Mouse (Mus musculus): ENCODE measurements around the gene Wnt8b. TPM values are rescaled to one million over a fixed set of nuclear protein-coding genes. Genes with fewer than 3 reads are reported as not detected.

Wnt8b gene
- total and polyA plus RNA-seq, 2 experiments from 2014 or later: not detected

GRCm38 (mm10) chr19:44512601-44513000 lies 19.3 kb downstream of the Wnt8b start:
- H3K27me3 ChIP-seq (ENCODE audit: control insufficient read depth, insufficient read depth, low read length): peaks cover 69% of the 10 kb centered on the region
- no peak for TF ChIP-seq EP300 (IDR thresholded peaks at IDR 0.05; ENCODE audit: low read depth)
- TF ChIP-seq CTCF (IDR thresholded peaks at IDR 0.05; ENCODE audit: low read depth): no peak
- WGBS: 46% methylated on average over 5 of the region's 5 CpGs
- ATAC-seq (ENCODE audit: insufficient read depth, low read depth) (no peak), DNase-seq (ENCODE audit: low spot score) (no peak)
- no peak overlapping the region for H3K4me3 ChIP-seq (ENCODE audit: low read depth, low read length)
- H3K27ac ChIP-seq (ENCODE audit: low read depth): no peak overlapping the region
- H3K4me2 ChIP-seq (ENCODE audit: low read depth, low read length): no peak overlapping the region; the same call in 1 of the 2 replicates
- H3K36me3 ChIP-seq (replicated peaks; ENCODE audit: control insufficient read depth, insufficient read depth, low read length): no peaks in the 10 kb centered on the region
- H3K9me3 ChIP-seq (replicated peaks; ENCODE audit: control insufficient read depth, low read length): no peaks in the 10 kb centered on the region
- H3K4me1 ChIP-seq (ENCODE audit: control insufficient read depth, insufficient read depth): 0 out of 2 replicates have a peak, but pooled peaks cover 7% of the 10 kb centered on the region
- H3K9ac ChIP-seq (replicated peaks; ENCODE audit: low read depth, low read length): no peak overlapping the region

GRCm38 (mm10) chr19:44513054-44513833 lies 20.0 kb downstream of the Wnt8b start:
- H3K4me3 ChIP-seq (ENCODE audit: low read depth, low read length): no peak overlapping the region
- TF ChIP-seq CTCF (IDR thresholded peaks at IDR 0.05; ENCODE audit: low read depth) (no peak), EP300 (IDR thresholded peaks at IDR 0.05; ENCODE audit: low read depth) (no peak)
- H3K9me3 ChIP-seq (replicated peaks; ENCODE audit: control insufficient read depth, low read length): no peaks in the 10 kb centered on the region
- ATAC-seq (ENCODE audit: insufficient read depth, low read depth) (no peak), DNase-seq (ENCODE audit: low spot score) (no peak)
- no peaks in the 10 kb centered on the region for H3K36me3 ChIP-seq (replicated peaks; ENCODE audit: control insufficient read depth, insufficient read depth, low read length)
- peaks cover 69% of the 10 kb centered on the region for H3K27me3 ChIP-seq (ENCODE audit: control insufficient read depth, insufficient read depth, low read length)
- H3K9ac ChIP-seq (replicated peaks; ENCODE audit: low read depth, low read length): no peak overlapping the region
- WGBS: 34% methylated on average over 11 of the region's 11 CpGs
- no peak overlapping the region for H3K4me2 ChIP-seq (ENCODE audit: low read depth, low read length)
- H3K4me1 ChIP-seq (ENCODE audit: control insufficient read depth, insufficient read depth): 0 out of 2 replicates have a peak, but pooled peaks cover 7% of the 10 kb centered on the region
- H3K27ac ChIP-seq (ENCODE audit: low read depth): no peak overlapping the region

- Histone ChIP-seq H3K4me3 (ENCODE audit: low read depth, low read length) (no peak overlapping the region), H3K9me3 (replicated peaks; ENCODE audit: control insufficient read depth, low read length) (no peaks in the 10 kb centered on the region), H3K27ac (ENCODE audit: low read depth) (no peak overlapping the region), H3K4me1 (ENCODE audit: control insufficient read depth, insufficient read depth) (0 out of 2 replicates have a peak, but pooled peaks cover 7% of the 10 kb centered on the region), H3K36me3 (replicated peaks; ENCODE audit: control insufficient read depth, insufficient read depth, low read length) (no peaks in the 10 kb centered on the region), H3K27me3 (ENCODE audit: control insufficient read depth, insufficient read depth, low read length) (peaks cover 63% of the 10 kb centered on the region), H3K4me2 (ENCODE audit: low read depth, low read length) (no peak overlapping the region), H3K9ac (replicated peaks; ENCODE audit: low read depth, low read length) (no peak overlapping the region)
- DNase-seq (ENCODE audit: low spot score) (no peak), ATAC-seq (ENCODE audit: insufficient read depth, low read depth) (no peak)
- WGBS: 29% methylated on average over 7 of the region's 7 CpGs
- TF ChIP-seq CTCF (IDR thresholded peaks at IDR 0.05; ENCODE audit: low read depth): no peak
- TF ChIP-seq EP300 (IDR thresholded peaks at IDR 0.05; ENCODE audit: low read depth): no peak
These were observed 20.7 kb downstream of the Wnt8b start for GRCm38 (mm10) chr19:44513921-44514482.

- no peaks in the 10 kb centered on the region for H3K9me3 ChIP-seq (replicated peaks; ENCODE audit: control insufficient read depth, low read length)
- ATAC-seq (ENCODE audit: insufficient read depth, low read depth) (no peak), DNase-seq (ENCODE audit: low spot score) (no peak)
- H3K9ac ChIP-seq (replicated peaks; ENCODE audit: low read depth, low read length): no peak overlapping the region
- no peak overlapping the region for H3K27ac ChIP-seq (ENCODE audit: low read depth)
- peaks cover 57% of the 10 kb centered on the region for H3K27me3 ChIP-seq (ENCODE audit: control insufficient read depth, insufficient read depth, low read length)
- 0 out of 2 replicates have a peak, but pooled peaks cover 7% of the 10 kb centered on the region for H3K4me1 ChIP-seq (ENCODE audit: control insufficient read depth, insufficient read depth)
- H3K4me2 ChIP-seq (ENCODE audit: low read depth, low read length): no peak overlapping the region
- no peaks in the 10 kb centered on the region for H3K36me3 ChIP-seq (replicated peaks; ENCODE audit: control insufficient read depth, insufficient read depth, low read length)
- TF ChIP-seq CTCF (IDR thresholded peaks at IDR 0.05; ENCODE audit: low read depth): no peak
- TF ChIP-seq EP300 (IDR thresholded peaks at IDR 0.05; ENCODE audit: low read depth): no peak
- 48% methylated on average over 14 of the region's 14 CpGs for WGBS
- H3K4me3 ChIP-seq (ENCODE audit: low read depth, low read length): no peak overlapping the region
These were observed 21.5 kb downstream of the Wnt8b start for GRCm38 (mm10) chr19:44514521-44515451.

- no peak for DNase-seq (ENCODE audit: low spot score)
- H3K4me1 ChIP-seq (ENCODE audit: control insufficient read depth, insufficient read depth): 0 out of 2 replicates have a peak, but pooled peaks cover 4% of the 10 kb centered on the region
These were observed 22.5 kb downstream of the Wnt8b start for GRCm38 (mm10) chr19:44515769-44516168.

More at GRCm38 (mm10) chr19:44515769-44516168, 22.5 kb downstream of the Wnt8b start:
- H3K4me3 ChIP-seq (ENCODE audit: low read depth, low read length): no peak overlapping the region
- no peaks in the 10 kb centered on the region for H3K36me3 ChIP-seq (replicated peaks; ENCODE audit: control insufficient read depth, insufficient read depth, low read length)
- no peak overlapping the region for H3K4me2 ChIP-seq (ENCODE audit: low read depth, low read length)
- 42% methylated on average over 6 of the region's 6 CpGs for WGBS
- H3K27ac ChIP-seq (ENCODE audit: low read depth): no peak overlapping the region
- ATAC-seq (ENCODE audit: insufficient read depth, low read depth): no peak
- no peak for TF ChIP-seq EP300 (IDR thresholded peaks at IDR 0.05; ENCODE audit: low read depth)
- TF ChIP-seq CTCF (IDR thresholded peaks at IDR 0.05; ENCODE audit: low read depth): no peak
- H3K27me3 ChIP-seq (ENCODE audit: control insufficient read depth, insufficient read depth, low read length): peaks cover 47% of the 10 kb centered on the region
- H3K9ac ChIP-seq (replicated peaks; ENCODE audit: low read depth, low read length): no peak overlapping the region
- H3K9me3 ChIP-seq (replicated peaks; ENCODE audit: control insufficient read depth, low read length): no peaks in the 10 kb centered on the region
